Mouse (Mus musculus): Measurements from ENCODE around the gene Srsf3. TPM values are rescaled to one million over a fixed set of nuclear protein-coding genes. Genes with fewer than 3 reads are reported as not detected.

Srsf3 gene
- total RNA-seq, 2 experiments from 2014 or later: 125 to 140 TPM

- DNase-seq (ENCODE audit: extremely low spot score in 1 of 2, low spot score in 1 of 2): no peak
Observed at GRCm38 (mm10) chr17:29044146-29044924, 11.9 kb downstream of the Srsf3 start.

GRCm38 (mm10) chr17:29044925-29045319 is 12.5 kb downstream of the Srsf3 start:
- DNase-seq (ENCODE audit: extremely low spot score in 1 of 2, low spot score in 1 of 2): no peak

GRCm38 (mm10) chr17:29045741-29046530 is 13.5 kb downstream of the Srsf3 start:
- DNase-seq (ENCODE audit: extremely low spot score in 1 of 2, low spot score in 1 of 2): no peak

GRCm38 (mm10) chr17:29046863-29047262 is 14.4 kb downstream of the Srsf3 start:
- no peak for DNase-seq (ENCODE audit: extremely low spot score in 1 of 2, low spot score in 1 of 2)

GRCm38 (mm10) chr17:29047697-29048514 is 15.5 kb downstream of the Srsf3 start:
- no peak for DNase-seq (ENCODE audit: extremely low spot score in 1 of 2, low spot score in 1 of 2)

GRCm38 (mm10) chr17:29048748-29049507 is 16.5 kb downstream of the Srsf3 start:
- DNase-seq (ENCODE audit: extremely low spot score in 1 of 2, low spot score in 1 of 2): peak; percentile 85 to 95

- DNase-seq (ENCODE audit: extremely low spot score in 1 of 2, low spot score in 1 of 2): no peak
Observed at GRCm38 (mm10) chr17:29049508-29049889, 17.1 kb downstream of the Srsf3 start.

- DNase-seq (ENCODE audit: extremely low spot score in 1 of 2, low spot score in 1 of 2): no peak
Observed at GRCm38 (mm10) chr17:29049923-29050322, 17.5 kb downstream of the Srsf3 start.

GRCm38 (mm10) chr17:29050791-29051190 is 18.4 kb downstream of the Srsf3 start:
- DNase-seq (ENCODE audit: extremely low spot score in 1 of 2, low spot score in 1 of 2): no peak

GRCm38 (mm10) chr17:29053067-29053466 is 20.6 kb downstream of the Srsf3 start:
- DNase-seq (ENCODE audit: extremely low spot score in 1 of 2, low spot score in 1 of 2): no peak

GRCm38 (mm10) chr17:29053841-29054240 is 21.4 kb downstream of the Srsf3 start:
- no peak for DNase-seq (ENCODE audit: extremely low spot score in 1 of 2, low spot score in 1 of 2)

GRCm38 (mm10) chr17:29054429-29054828 is 22.0 kb downstream of the Srsf3 start:
- DNase-seq (ENCODE audit: extremely low spot score in 1 of 2, low spot score in 1 of 2): no peak

- no peak for DNase-seq (ENCODE audit: extremely low spot score in 1 of 2, low spot score in 1 of 2)
Observed at GRCm38 (mm10) chr17:29055586-29055985, 23.2 kb downstream of the Srsf3 start.

GRCm38 (mm10) chr17:29056207-29056606 is 23.8 kb downstream of the Srsf3 start:
- no peak for DNase-seq (ENCODE audit: extremely low spot score in 1 of 2, low spot score in 1 of 2)

- DNase-seq (ENCODE audit: extremely low spot score in 1 of 2, low spot score in 1 of 2): no peak
Observed at GRCm38 (mm10) chr17:29056699-29057151, 24.3 kb downstream of the Srsf3 start.

GRCm38 (mm10) chr17:29057361-29057890 is 25.0 kb downstream of the Srsf3 start:
- no peak for DNase-seq (ENCODE audit: extremely low spot score in 1 of 2, low spot score in 1 of 2)

- DNase-seq (ENCODE audit: extremely low spot score in 1 of 2, low spot score in 1 of 2): no peak
Observed at GRCm38 (mm10) chr17:29057961-29058360, 25.5 kb downstream of the Srsf3 start.

- no peak for DNase-seq (ENCODE audit: extremely low spot score in 1 of 2, low spot score in 1 of 2)
Observed at GRCm38 (mm10) chr17:29058487-29058886, 26.1 kb downstream of the Srsf3 start.

GRCm38 (mm10) chr17:29059581-29059980 is 27.2 kb downstream of the Srsf3 start:
- no peak for DNase-seq (ENCODE audit: extremely low spot score in 1 of 2, low spot score in 1 of 2)

- no peak for DNase-seq (ENCODE audit: extremely low spot score in 1 of 2, low spot score in 1 of 2)
Observed at GRCm38 (mm10) chr17:29060946-29061345, 28.5 kb downstream of the Srsf3 start.
